Mouse (Mus musculus) CH12.LX (cell line): ENCODE data around the gene Tmc2. TPM values are rescaled to one million over a fixed set of nuclear protein-coding genes. Genes with fewer than 3 reads are reported as not detected.

Experiments
- DNase-seq: peaks from one replicate; pipeline ENCODE4 v3.0.0-alpha.2; 2013; ENCODE audit errors: extremely low read depth
- H3K27ac ChIP-seq: 2 replicates; pipeline ENCODE4 v1.5.1; 2012; ENCODE audit warnings: low read depth, mild to moderate bottlenecking, control low read depth, moderate library complexity; ENCODE audit not compliant: insufficient read depth
- H3K27me3 ChIP-seq: replicated peaks from 2 replicates; pipeline ENCODE3; 2012; ENCODE audit warnings: inconsistent platforms
- H3K36me3 ChIP-seq, 2 experiments: replicated peaks in 1 of 2; 2 replicates each; pipeline versions ENCODE3 to v1.6.1; 2012; ENCODE audit warnings: inconsistent platforms in 1 of 2, low read length in 1 of 2, mild to moderate bottlenecking in 1 of 2, mixed read lengths in 1 of 2, moderate library complexity in 1 of 2; ENCODE audit not compliant: control insufficient read depth in 1 of 2, insufficient read depth in 1 of 2
- H3K4me1 ChIP-seq, 2 experiments: 2 replicates each; pipeline ENCODE4 v1.6.1; 2012; ENCODE audit warnings: inconsistent platforms in 1 of 2, moderate library complexity in 1 of 2; ENCODE audit not compliant: insufficient read depth in 2 of 2, control insufficient read depth in 1 of 2
- H3K4me2 ChIP-seq: 2 replicates; pipeline ENCODE4 v1.6.1; 2012; ENCODE audit warnings: low read depth, mild to moderate bottlenecking, control low read depth; ENCODE audit not compliant: poor library complexity, insufficient read depth, severe bottlenecking
- H3K4me3 ChIP-seq, 3 experiments: fragments of 150-350 bp in 1 of 3; sonication (generic) in 1 of 3; replicated peaks in 1 of 3; 2 replicates each; pipeline versions ENCODE3 to v1.5.1; 2011 to 2012; ENCODE audit warnings: low read depth in 2 of 3, low read length in 2 of 3, mild to moderate bottlenecking in 2 of 3, moderate library complexity in 2 of 3, control low read depth in 1 of 3, improper control_type of control experiment in 1 of 3, inconsistent platforms in 1 of 3, mixed read lengths in 1 of 3; ENCODE audit not compliant: poor library complexity in 1 of 3
- H3K79me2 ChIP-seq: replicated peaks from 2 replicates; pipeline ENCODE4 v1.6.1; 2012; ENCODE audit warnings: mild to moderate bottlenecking, moderate library complexity; ENCODE audit not compliant: control insufficient read depth, poor library complexity, insufficient read depth, severe bottlenecking; ENCODE audit errors: extremely low read depth
- H3K9ac ChIP-seq: 2 replicates; pipeline ENCODE4 v1.6.1; 2012; ENCODE audit warnings: low read depth, mild to moderate bottlenecking, control low read depth, moderate library complexity; ENCODE audit not compliant: insufficient read depth
- H3K9me3 ChIP-seq: replicated peaks from 2 replicates; pipeline ENCODE3; 2012; ENCODE audit warnings: low read length, inconsistent platforms, mixed read lengths
- CHD1 ChIP-seq: IDR thresholded peaks from 2 replicates; pipeline ENCODE4 v1.6.1; 2012; ENCODE audit warnings: low read depth, low read length, improper control_type of control experiment, inconsistent platforms
- CHD2 ChIP-seq: IDR thresholded peaks from 2 replicates; pipeline ENCODE4 v1.6.1; 2011; ENCODE audit warnings: low read length, improper control_type of control experiment
- ETS1 ChIP-seq: conservative IDR thresholded peaks from 2 replicates; pipeline ENCODE4 v1.6.1; 2012; ENCODE audit warnings: low read depth, mild to moderate bottlenecking, inconsistent platforms, low read length, improper control_type of control experiment, moderate library complexity
- GABPA ChIP-seq: IDR thresholded peaks from 2 replicates; pipeline ENCODE4 v1.6.1; 2012; ENCODE audit warnings: low read depth, low read length, improper control_type of control experiment, inconsistent platforms; ENCODE audit not compliant: insufficient replicate concordance
- JUN ChIP-seq: IDR thresholded peaks from 2 replicates; pipeline ENCODE4 v1.6.1; 2011; ENCODE audit warnings: low read depth, mild to moderate bottlenecking, low read length, improper control_type of control experiment, moderate library complexity; ENCODE audit not compliant: insufficient read depth
- MAZ ChIP-seq: IDR thresholded peaks from 2 replicates; pipeline ENCODE4 v1.6.1; 2012; ENCODE audit warnings: low read depth, mild to moderate bottlenecking, inconsistent platforms, low read length, improper control_type of control experiment, moderate library complexity
- MYC ChIP-seq: IDR thresholded peaks from 2 replicates; pipeline ENCODE4 v1.6.1; 2011; ENCODE audit warnings: low read depth, mild to moderate bottlenecking, improper control_type of control experiment, low read length
- NELFE ChIP-seq: IDR thresholded peaks from 2 replicates; pipeline ENCODE4 v1.6.1; 2011; ENCODE audit warnings: low read depth, low read length, improper control_type of control experiment
- PAX5 ChIP-seq: IDR thresholded peaks from 2 replicates; pipeline ENCODE4 v1.6.1; 2012; ENCODE audit warnings: low read length, inconsistent platforms, mixed read lengths
- SMC3 ChIP-seq: IDR thresholded peaks from 2 replicates; pipeline ENCODE4 v1.6.1; 2011; ENCODE audit warnings: low read depth, low read length, improper control_type of control experiment
- USF2 ChIP-seq: conservative IDR thresholded peaks from 2 replicates; pipeline ENCODE4 v1.6.1; 2011; ENCODE audit warnings: low read depth, low read length, improper control_type of control experiment
- ZC3H11A ChIP-seq: IDR thresholded peaks from 2 replicates; pipeline ENCODE4 v1.6.1; 2012; ENCODE audit warnings: low read depth, mild to moderate bottlenecking, inconsistent platforms, low read length, improper control_type of control experiment
- dilution Hi-C: fragments of 300-500 bp; cut with MboI; formaldehyde crosslinking; loops from 2 replicates; pipeline ENCODE4 v1.14.3; 2020; ENCODE audit warnings: low sequenced_read_pairs; ENCODE audit not compliant: extremely low pct_unique_long_range_greater_than_20kb, extremely low pct_ligation_motif_present
- in situ Hi-C: fragments of 300-500 bp; cut with MboI; formaldehyde crosslinking; loops from 3 replicates; pipeline ENCODE4 v1.14.3; 2019; ENCODE audit warnings: low sequenced_read_pairs, low pct_ligation_motif_present, low pct_unique_long_range_greater_than_20kb, mixed read lengths
- polyA plus RNA-seq: library from polyadenylated mRNA; unstranded; fragments of >175 nt; gene quantifications from 2 replicates; pipeline ENCODE4 v1.2.1, GENCODE M21; 2012; ENCODE audit warnings: low read depth; ENCODE audit not compliant: insufficient read length
- total RNA-seq, 2 experiments: library from RNA; depleted of rRNA; stranded (reverse); fragments of 300-350 nt in 1 of 2; fragments of >200 nt in 1 of 2; gene quantifications; 2 replicates each; pipeline ENCODE4 v1.2.3; 2012 to 2014

Gene Tmc2
- total RNA-seq (2012; rRNA removed) (not detected in 2 replicates), total RNA-seq (2014; rRNA removed) (not detected in 2 replicates), polyA plus RNA-seq (not detected in 2 replicates)

DNA sequence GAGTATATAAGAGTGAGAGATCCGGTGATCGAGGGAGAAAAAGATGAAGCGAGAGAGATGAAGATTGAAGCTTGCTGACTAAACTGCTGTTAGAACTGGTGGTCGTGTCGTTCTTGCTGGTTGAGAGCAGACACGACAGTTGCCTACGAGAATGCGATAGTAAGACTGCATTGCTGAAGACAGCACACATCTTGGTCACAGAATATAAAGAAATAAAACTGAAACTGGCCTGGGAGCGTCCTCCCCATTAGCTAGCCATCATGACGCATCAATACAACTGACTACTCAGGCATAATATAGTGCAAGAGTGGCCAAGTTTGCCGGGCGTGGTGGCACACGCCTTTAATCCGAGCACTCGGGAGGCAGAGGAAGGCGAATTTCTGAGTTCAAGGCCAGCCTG is at the start of gene Tmc2:
Gene Tmc2, plus strand, starts transcription at position 301 of the 400 bp plus-strand sequence.
- TF ChIP-seq MYC (no peak), NELFE (no peak), SMC3 (no peak)
- Histone ChIP-seq H3K79me2 (no peaks in the 10 kb centered on the region), H3K4me2 (no peak within 1 kb of the TSS), H3K36me3 (no peaks in the 10 kb centered on the region), H3K4me1 (peaks cover 0 to 3% of the 10 kb centered on the region in 2 experiments; a peak in 1 of 4 replicates), H3K27ac (no peak within 1 kb of the TSS), H3K9ac (no peak within 1 kb of the TSS), H3K4me3 (no peak within 1 kb of the TSS), H3K27me3 (peaks cover 1% of the 10 kb centered on the region), H3K9me3 (peaks cover 5% of the 10 kb centered on the region)
- DNase-seq: no peak
- in situ Hi-C loops: no loop called here
- dilution Hi-C loops: no loop called here

DNA sequence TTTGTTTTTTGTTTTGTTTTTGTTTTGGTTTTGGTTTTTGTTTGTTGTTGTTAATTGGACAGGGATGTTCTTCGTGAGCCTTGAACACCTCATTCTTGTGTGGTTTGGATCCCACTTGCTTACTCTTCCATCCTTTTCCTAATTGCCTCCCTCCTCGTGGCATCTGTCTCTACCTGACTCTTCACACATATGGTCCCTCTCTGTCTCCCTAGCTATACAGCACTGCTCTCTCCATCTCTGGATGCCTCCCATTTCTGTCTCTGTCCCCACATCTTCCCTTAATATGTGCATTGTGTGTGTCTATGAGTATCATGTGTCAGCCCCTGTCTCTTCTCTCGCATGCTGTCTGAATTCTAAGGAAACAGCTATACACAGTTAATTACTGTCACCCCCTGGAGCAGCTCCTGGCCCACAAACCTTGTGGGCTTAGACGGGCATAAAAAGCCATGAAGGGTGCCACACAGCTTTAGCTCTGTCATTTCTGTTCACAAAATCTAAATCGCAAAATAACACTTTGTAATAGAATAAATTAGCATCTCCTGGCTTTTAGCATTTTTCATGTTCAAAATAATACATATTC is 48.8 kb upstream of the Tmc2 start:
- Histone ChIP-seq H3K9me3 (no peaks in the 10 kb centered on the region), H3K36me3 (no peaks in the 10 kb centered on the region), H3K4me3 (no peak overlapping the region), H3K79me2 (no peaks in the 10 kb centered on the region), H3K4me1 (peaks cover 0 to 2% of the 10 kb centered on the region in 2 experiments; a peak in 1 of 4 replicates), H3K27ac (no peak overlapping the region), H3K27me3 (no peaks in the 10 kb centered on the region), H3K4me2 (no peak overlapping the region), H3K9ac (no peak overlapping the region)
- in situ Hi-C loops (no loop called here), dilution Hi-C loops (no loop called here)
- TF ChIP-seq MAZ (no peak), CHD1 (no peak), ZC3H11A (no peak), CHD2 (no peak), PAX5 (no peak)
- no peak for DNase-seq

DNA sequence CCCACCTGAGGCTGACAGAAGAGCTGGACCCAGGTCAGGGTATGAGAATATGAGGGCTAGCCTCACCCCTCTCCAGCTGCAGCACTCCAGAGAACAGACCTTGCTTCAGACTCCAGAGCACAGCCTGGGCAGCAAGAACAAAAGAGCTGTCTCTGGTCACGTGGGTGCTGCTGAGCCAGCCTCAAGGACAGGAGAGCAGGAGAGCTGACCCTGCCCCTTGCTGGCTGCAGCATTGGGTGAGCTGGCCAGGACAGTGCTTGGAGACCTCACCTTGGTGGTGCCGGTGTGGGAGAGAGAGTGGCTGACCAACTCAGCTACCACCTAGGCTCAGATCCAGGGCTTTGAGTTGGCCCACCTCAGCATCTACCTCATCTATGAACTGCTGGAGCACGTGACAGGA is 39.8 kb upstream of the Tmc2 start:
- no peak overlapping the region for H3K4me2 ChIP-seq
- H3K27me3 ChIP-seq: no peaks in the 10 kb centered on the region
- DNase-seq: no peak
- H3K27ac ChIP-seq: no peak overlapping the region
- H3K4me1 ChIP-seq: no peaks in the 10 kb centered on the region
- H3K79me2 ChIP-seq: no peaks in the 10 kb centered on the region
- H3K36me3 ChIP-seq: no peaks in the 10 kb centered on the region
- in situ Hi-C loops (loop anchor here (25.0 kb wide), 1 partner anchor 93 kb away; no protein-coding TSS in a partner anchor), dilution Hi-C loops (no loop called here)
- H3K9ac ChIP-seq: no peak overlapping the region
- no peak overlapping the region for H3K4me3 ChIP-seq
- H3K9me3 ChIP-seq: no peaks in the 10 kb centered on the region
- no peak for TF ChIP-seq SMC3
- no peak for TF ChIP-seq GABPA
- TF ChIP-seq JUN: no peak
- no peak for TF ChIP-seq ETS1
- TF ChIP-seq CHD1: no peak
- no peak for TF ChIP-seq USF2
- no peak for TF ChIP-seq ZC3H11A
- TF ChIP-seq, all 38 proteins: peak for 0
